26 mouse cellular contexts compared by ENCODE assay signal in genomic region chr3:152277912-152278311, GRCm38 (mm10). TPM values are rescaled to one million over a fixed set of nuclear protein-coding genes. Genes with fewer than 3 reads are reported as not detected.
DNase-seq lines count a peak whose midpoint lies in the region; ATAC-seq and TF ChIP-seq lines count a peak whose summit lies in the region.
"Had no signal": no experiment of that assay in that cellular context is flagged by ENCODE, and none has a peak within 500 bp of the region (broad histone marks: within the 10 kb centered on the region; RNA-seq: fewer than 3 reads in every experiment).

No protein-coding gene starts in this region.

- no peak overlapping the region for H3K4me3 ChIP-seq in heart, embryonic 10.5 days
- no peak overlapping the region for H3K4me3 ChIP-seq in intestine, postnatal 0 days (ENCODE audit: low read depth, low read length)
- H3K4me3 ChIP-seq in intestine, embryonic 16.5 days (ENCODE audit: low read length), result no peak overlapping the region
- no peak overlapping the region for H3K4me3 ChIP-seq in midbrain, embryonic 11.5 days (ENCODE audit: low read depth, low read length)
- H3K4me3 ChIP-seq in midbrain, embryonic 13.5 days (replicated peaks), result no peak overlapping the region
- H3K4me3 ChIP-seq: forebrain, embryonic 13.5 days; hindbrain, embryonic 12.5 days; left cerebral cortex, adult 2 months; liver, embryonic 15.5 days; lung, embryonic 15.5 days; megakaryocyte, embryonic 14.5 days; midbrain, embryonic 15.5 days; neural tube, embryonic 13.5 days had no signal

- no peak overlapping the region for H3K9ac ChIP-seq in intestine, postnatal 0 days (ENCODE audit: low read depth, low read length)
- H3K9ac ChIP-seq in intestine, embryonic 16.5 days (ENCODE audit: low read depth, low read length), result no peak overlapping the region
- no peak overlapping the region for H3K9ac ChIP-seq in midbrain, embryonic 11.5 days (ENCODE audit: low read length)
- no peak overlapping the region for H3K9ac ChIP-seq in midbrain, embryonic 13.5 days (replicated peaks)
- H3K9ac ChIP-seq: forebrain, embryonic 13.5 days; hindbrain, embryonic 12.5 days; liver, embryonic 15.5 days; lung, embryonic 15.5 days; midbrain, embryonic 15.5 days; neural tube, embryonic 13.5 days had no signal

- DNase-seq in heart, embryonic 10.5 days (ENCODE audit: low spot score), result peak; percentile 58
- DNase-seq in heart, adult 9 months (ENCODE audit: low spot score in 2 of 2), result no peak
- DNase-seq in midbrain, embryonic 11.5 days (ENCODE audit: low spot score, missing footprints), result peak; percentile 70
- no peak for DNase-seq in cerebellum, adult 9-10 months
- DNase-seq: adrenal gland, postnatal 10 days; B cell, adult 2 months; cerebellum, adult 18-20 months; cerebellum, postnatal 25 days; kidney, adult 18-20 months; liver; lung, postnatal 36 days; retina, postnatal 1 day; right cerebral cortex, postnatal 25 days; spleen, adult 18-20 months had no signal

- ATAC-seq in intestine, postnatal 0 days, result no peak
- ATAC-seq in intestine, embryonic 16.5 days, result no peak
- ATAC-seq in midbrain, embryonic 11.5 days (ENCODE audit: low FRiP score), result no peak
- no peak for ATAC-seq in midbrain, embryonic 13.5 days
- ATAC-seq: forebrain, embryonic 13.5 days; midbrain, embryonic 15.5 days had no signal

- TF ChIP-seq CTCF in intestine, postnatal 0 days (IDR thresholded peaks at IDR 0.05; ENCODE audit: low read depth), result peak; percentile 25; the same call in 1 of the 2 replicates

- H3K4me1 ChIP-seq in heart, embryonic 10.5 days, result peaks cover 8% of the 10 kb centered on the region
- H3K4me1 ChIP-seq in intestine, postnatal 0 days (replicated peaks; ENCODE audit: control insufficient read depth, insufficient read depth, low read length), result no peaks in the 10 kb centered on the region
- no peaks in the 10 kb centered on the region for H3K4me1 ChIP-seq in intestine, embryonic 16.5 days (ENCODE audit: control insufficient read depth, insufficient read depth, low read length)
- no peaks in the 10 kb centered on the region for H3K4me1 ChIP-seq in midbrain, embryonic 11.5 days (ENCODE audit: control insufficient read depth, insufficient read depth, low read length)
- H3K4me1 ChIP-seq in midbrain, embryonic 13.5 days (replicated peaks), result no peaks in the 10 kb centered on the region
- H3K4me1 ChIP-seq: forebrain, embryonic 13.5 days; hindbrain, embryonic 12.5 days; midbrain, embryonic 15.5 days; neural tube, embryonic 13.5 days had no signal

- no peaks in the 10 kb centered on the region for H3K9me3 ChIP-seq in heart, embryonic 10.5 days
- no peaks in the 10 kb centered on the region for H3K9me3 ChIP-seq in intestine, postnatal 0 days (ENCODE audit: control insufficient read depth)
- H3K9me3 ChIP-seq in intestine, embryonic 16.5 days (ENCODE audit: control insufficient read depth, low read length), result no peaks in the 10 kb centered on the region
- H3K9me3 ChIP-seq in midbrain, embryonic 11.5 days (ENCODE audit: control insufficient read depth, low read length), result no peaks in the 10 kb centered on the region
- no peaks in the 10 kb centered on the region for H3K9me3 ChIP-seq in midbrain, embryonic 13.5 days
- H3K9me3 ChIP-seq: forebrain, embryonic 13.5 days; hindbrain, embryonic 12.5 days; liver, embryonic 15.5 days; lung, embryonic 15.5 days; megakaryocyte, embryonic 14.5 days; midbrain, embryonic 15.5 days; neural tube, embryonic 13.5 days had no signal

- WGBS in heart, embryonic 10.5 days, result 76% methylated on average over 2 of the region's 2 CpGs
- WGBS in intestine, postnatal 0 days, result 94% methylated on average over 2 of the region's 2 CpGs
- WGBS in intestine, embryonic 16.5 days, result 88% methylated on average over 2 of the region's 2 CpGs
- 89% methylated on average over 2 of the region's 2 CpGs for WGBS in midbrain, embryonic 11.5 days
- 94% methylated on average over 2 of the region's 2 CpGs for WGBS in midbrain, embryonic 13.5 days

- H3K4me2 ChIP-seq in intestine, postnatal 0 days (replicated peaks; ENCODE audit: low read depth), result no peak overlapping the region
- no peak overlapping the region for H3K4me2 ChIP-seq in intestine, embryonic 16.5 days (ENCODE audit: low read depth, low read length)
- H3K4me2 ChIP-seq in midbrain, embryonic 11.5 days, result no peak overlapping the region
- H3K4me2 ChIP-seq in midbrain, embryonic 13.5 days (replicated peaks), result no peak overlapping the region
- H3K4me2 ChIP-seq: forebrain, embryonic 13.5 days; hindbrain, embryonic 12.5 days; liver, embryonic 15.5 days; lung, embryonic 15.5 days; midbrain, embryonic 15.5 days; neural tube, embryonic 13.5 days had no signal

- H3K36me3 ChIP-seq in heart, embryonic 10.5 days, result peaks cover 17% of the 10 kb centered on the region
- H3K36me3 ChIP-seq in intestine, postnatal 0 days (ENCODE audit: control insufficient read depth, insufficient read depth), result peaks cover 16% of the 10 kb centered on the region
- peaks cover 2% of the 10 kb centered on the region; the same call in 1 of the 2 replicates for H3K36me3 ChIP-seq in intestine, embryonic 16.5 days (ENCODE audit: control insufficient read depth, insufficient read depth, low read length)
- no peaks in the 10 kb centered on the region; the same call in 1 of the 2 replicates for H3K36me3 ChIP-seq in midbrain, embryonic 11.5 days (ENCODE audit: control insufficient read depth, insufficient read depth, low read length)
- peaks cover 31% of the 10 kb centered on the region for H3K36me3 ChIP-seq in midbrain, embryonic 13.5 days

- H3K27me3 ChIP-seq in heart, embryonic 10.5 days (ENCODE audit: insufficient read depth, poor library complexity, severe bottlenecking), result no peaks in the 10 kb centered on the region
- H3K27me3 ChIP-seq in intestine, postnatal 0 days (replicated peaks; ENCODE audit: control insufficient read depth, insufficient read depth, low read length), result no peaks in the 10 kb centered on the region
- H3K27me3 ChIP-seq in intestine, embryonic 16.5 days (replicated peaks; ENCODE audit: control insufficient read depth, insufficient read depth, low read length), result no peaks in the 10 kb centered on the region
- no peaks in the 10 kb centered on the region for H3K27me3 ChIP-seq in midbrain, embryonic 11.5 days (ENCODE audit: control insufficient read depth, insufficient read depth, low read length)
- H3K27me3 ChIP-seq in midbrain, embryonic 13.5 days, result no peaks in the 10 kb centered on the region
- H3K27me3 ChIP-seq: CH12.LX; forebrain, embryonic 13.5 days; hindbrain, embryonic 12.5 days; liver, embryonic 15.5 days; lung, embryonic 15.5 days; megakaryocyte, embryonic 14.5 days; midbrain, embryonic 15.5 days; neural tube, embryonic 13.5 days had no signal

- H3K27ac ChIP-seq in heart, embryonic 10.5 days, result no peak overlapping the region
- no peak overlapping the region for H3K27ac ChIP-seq in intestine, postnatal 0 days (ENCODE audit: low read depth, low read length)
- H3K27ac ChIP-seq in intestine, embryonic 16.5 days (ENCODE audit: low read length), result no peak overlapping the region
- H3K27ac ChIP-seq in midbrain, embryonic 11.5 days (ENCODE audit: low read depth, low read length), result no peak overlapping the region
- no peak overlapping the region for H3K27ac ChIP-seq in midbrain, embryonic 13.5 days
- H3K27ac ChIP-seq: forebrain, embryonic 13.5 days; hindbrain, embryonic 12.5 days; left cerebral cortex, adult 2 months; liver, embryonic 15.5 days; lung, embryonic 15.5 days; midbrain, embryonic 15.5 days; neural tube, embryonic 13.5 days had no signal

RNA-seq across cellular contexts. Expression of gene Nexn, which starts 11.8 kb away (rescaled TPM):
- 102 and 155 TPM in 2 replicates for polyA plus RNA-seq in heart, embryonic 10.5 days (2016; fragmentation: Nextera tagmentation; extraction: Ambion mirVana)
- polyA plus RNA-seq in intestine, postnatal 0 days (2015; fragmentation: Nextera tagmentation; extraction: Ambion mirVana), result 30.0 and 30.3 TPM in 2 replicates
- polyA plus RNA-seq in intestine, embryonic 16.5 days (2015; fragmentation: Nextera tagmentation; extraction: Ambion mirVana), result 21.6 and 21.7 TPM in 2 replicates
- 2.6 and 4.2 TPM in 2 replicates for polyA plus RNA-seq in midbrain, embryonic 11.5 days (2014; fragmentation: Nextera tagmentation; extraction: Ambion mirVana)
- polyA plus RNA-seq in midbrain, embryonic 13.5 days (2015; fragmentation: Nextera tagmentation; extraction: Ambion mirVana), result 1.9 and 2.8 TPM in 2 replicates

Comparison
In these comparisons a context has a peak if more than half of its experiments do, and no peak if none do; other contexts are left out.
1. DNase-seq: peak in heart, embryonic 10.5 days (single experiment) and midbrain, embryonic 11.5 days (single experiment); none in heart, adult 9 months (0 of 2) and cerebellum, adult 9-10 months (single experiment).